Mouse (Mus musculus): ENCODE measurements around the gene Ddx41. TPM values are rescaled to one million over a fixed set of nuclear protein-coding genes. Genes with fewer than 3 reads are reported as not detected.

Ddx41 gene
- polyA plus RNA-seq, 1 experiment = 92.4 TPM

GRCm38 (mm10) chr13:55535796-55536193 lies 663 bp downstream of the Ddx41 start:
- DNase-seq (ENCODE audit: low read depth) = no peak

GRCm38 (mm10) chr13:55535191-55535590 lies 1.3 kb downstream of the Ddx41 start:
- no peak for DNase-seq (ENCODE audit: low read depth)
- no peak for TF ChIP-seq POLR2A (IDR thresholded peaks at IDR 0.05; ENCODE audit: borderline replicate concordance, extremely low read depth, insufficient read depth, insufficient read length, poor library complexity, severe bottlenecking)
- no peak for TF ChIP-seq CTCF (IDR thresholded peaks at IDR 0.05; ENCODE audit: borderline replicate concordance, extremely low read depth, insufficient read depth, insufficient read length)

More at GRCm38 (mm10) chr13:55535796-55536193, 663 bp downstream of the Ddx41 start:
- no peak for TF ChIP-seq POLR2A (IDR thresholded peaks at IDR 0.05; ENCODE audit: borderline replicate concordance, extremely low read depth, insufficient read depth, insufficient read length, poor library complexity, severe bottlenecking)
- TF ChIP-seq CTCF (IDR thresholded peaks at IDR 0.05; ENCODE audit: borderline replicate concordance, extremely low read depth, insufficient read depth, insufficient read length) = no peak

GRCm38 (mm10) chr13:55529198-55529915 lies 7.1 kb downstream of the Ddx41 start, which contains the start of gene Dok3:
Dok3 (minus strand) TSS chr13:55529296.
- no peak for TF ChIP-seq POLR2A (IDR thresholded peaks at IDR 0.05; ENCODE audit: borderline replicate concordance, extremely low read depth, insufficient read depth, insufficient read length, poor library complexity, severe bottlenecking)
- no peak for TF ChIP-seq CTCF (IDR thresholded peaks at IDR 0.05; ENCODE audit: borderline replicate concordance, extremely low read depth, insufficient read depth, insufficient read length)
- no peak for DNase-seq (ENCODE audit: low read depth)

GRCm38 (mm10) chr13:55527834-55528772 lies 8.4 kb downstream of the Ddx41 start:
- TF ChIP-seq POLR2A (IDR thresholded peaks at IDR 0.05; ENCODE audit: borderline replicate concordance, extremely low read depth, insufficient read depth, insufficient read length, poor library complexity, severe bottlenecking) = no peak
- DNase-seq (ENCODE audit: low read depth) = no peak

GRCm38 (mm10) chr13:55527212-55527611 lies 9.2 kb downstream of the Ddx41 start:
- TF ChIP-seq POLR2A (IDR thresholded peaks at IDR 0.05; ENCODE audit: borderline replicate concordance, extremely low read depth, insufficient read depth, insufficient read length, poor library complexity, severe bottlenecking) (no peak), CTCF (IDR thresholded peaks at IDR 0.05; ENCODE audit: borderline replicate concordance, extremely low read depth, insufficient read depth, insufficient read length) (no peak)

GRCm38 (mm10) chr13:55525733-55526553 lies 10.5 kb downstream of the Ddx41 start:
- TF ChIP-seq CTCF (IDR thresholded peaks at IDR 0.05; ENCODE audit: borderline replicate concordance, extremely low read depth, insufficient read depth, insufficient read length) (no peak), POLR2A (IDR thresholded peaks at IDR 0.05; ENCODE audit: borderline replicate concordance, extremely low read depth, insufficient read depth, insufficient read length, poor library complexity, severe bottlenecking) (no peak)
- no peak for DNase-seq (ENCODE audit: low read depth)

More at GRCm38 (mm10) chr13:55527212-55527611, 9.2 kb downstream of the Ddx41 start:
- no peak for DNase-seq (ENCODE audit: low read depth)

GRCm38 (mm10) chr13:55523951-55524600 lies 12.4 kb downstream of the Ddx41 start:
- TF ChIP-seq CTCF (IDR thresholded peaks at IDR 0.05; ENCODE audit: borderline replicate concordance, extremely low read depth, insufficient read depth, insufficient read length) (no peak), POLR2A (IDR thresholded peaks at IDR 0.05; ENCODE audit: borderline replicate concordance, extremely low read depth, insufficient read depth, insufficient read length, poor library complexity, severe bottlenecking) (no peak)
- DNase-seq (ENCODE audit: low read depth) = no peak

- no peak for DNase-seq (ENCODE audit: low read depth)
- TF ChIP-seq CTCF (IDR thresholded peaks at IDR 0.05; ENCODE audit: borderline replicate concordance, extremely low read depth, insufficient read depth, insufficient read length) (no peak), POLR2A (IDR thresholded peaks at IDR 0.05; ENCODE audit: borderline replicate concordance, extremely low read depth, insufficient read depth, insufficient read length, poor library complexity, severe bottlenecking) (no peak)
Measured at GRCm38 (mm10) chr13:55523278-55523677, 13.2 kb downstream of the Ddx41 start.

GRCm38 (mm10) chr13:55522730-55523129 lies 13.7 kb downstream of the Ddx41 start:
- TF ChIP-seq POLR2A (IDR thresholded peaks at IDR 0.05; ENCODE audit: borderline replicate concordance, extremely low read depth, insufficient read depth, insufficient read length, poor library complexity, severe bottlenecking) (no peak), CTCF (IDR thresholded peaks at IDR 0.05; ENCODE audit: borderline replicate concordance, extremely low read depth, insufficient read depth, insufficient read length) (no peak)
- no peak for DNase-seq (ENCODE audit: low read depth)

GRCm38 (mm10) chr13:55519606-55520005 lies 16.9 kb downstream of the Ddx41 start:
- no peak for DNase-seq (ENCODE audit: low read depth)
- no peak for TF ChIP-seq POLR2A (IDR thresholded peaks at IDR 0.05; ENCODE audit: borderline replicate concordance, extremely low read depth, insufficient read depth, insufficient read length, poor library complexity, severe bottlenecking)
- no peak for TF ChIP-seq CTCF (IDR thresholded peaks at IDR 0.05; ENCODE audit: borderline replicate concordance, extremely low read depth, insufficient read depth, insufficient read length)

Data from brain, embryonic 14.5 days (tissue).